Mouse (Mus musculus) ES-E14 (cell line): ENCODE results near the gene Timmdc1. TPM values are rescaled to one million over a fixed set of nuclear protein-coding genes. Genes with fewer than 3 reads are reported as not detected.

Experiments
- DNase-seq: peaks from one replicate; pipeline ENCODE4 v3.0.0-alpha.2; 2013; ENCODE audit warnings: low read depth, low spot score
- H3K27ac ChIP-seq: 2 replicates; pipeline ENCODE4 v1.5.1; 2012; ENCODE audit warnings: low read depth, mild to moderate bottlenecking, low read length, moderate library complexity, mixed read lengths; ENCODE audit not compliant: poor library complexity, insufficient read depth, severe bottlenecking
- H3K36me3 ChIP-seq: 2 replicates; pipeline ENCODE4 v1.6.1; 2012; ENCODE audit warnings: mild to moderate bottlenecking, low read length, moderate library complexity, mixed read lengths; ENCODE audit not compliant: control insufficient read depth, poor library complexity, insufficient read depth, severe bottlenecking
- H3K4me1 ChIP-seq, 2 experiments: fragments of 150-350 bp in 1 of 2; sonication (generic) in 1 of 2; 2 replicates each; pipeline ENCODE4 v1.6.1; 2012; ENCODE audit warnings: low read length in 2 of 2, mild to moderate bottlenecking in 1 of 2, mixed read lengths in 1 of 2; ENCODE audit not compliant: control insufficient read depth in 2 of 2, insufficient read depth in 2 of 2, poor library complexity in 1 of 2
- H3K4me3 ChIP-seq, 2 experiments: fragments of 150-350 bp in 1 of 2; sonication (generic) in 1 of 2; 2 replicates each; pipeline ENCODE4 v1.5.1; 2012; ENCODE audit warnings: low read length in 2 of 2, low read depth in 1 of 2, mild to moderate bottlenecking in 1 of 2, mixed read lengths in 1 of 2; ENCODE audit not compliant: insufficient read depth in 1 of 2, poor library complexity in 1 of 2, severe bottlenecking in 1 of 2
- H3K9ac ChIP-seq: 2 replicates; pipeline ENCODE4 v1.6.1; 2012; ENCODE audit warnings: low read depth, mild to moderate bottlenecking, low read length, mixed read lengths; ENCODE audit not compliant: poor library complexity, insufficient read depth, severe bottlenecking
- H3K9me3 ChIP-seq: fragments of 150-350 bp; sonication (generic); 2 replicates; pipeline ENCODE4 v1.6.1; 2012; ENCODE audit warnings: low read depth, mild to moderate bottlenecking, low read length; ENCODE audit not compliant: control insufficient read depth, insufficient read depth
- CHD2 ChIP-seq: IDR thresholded peaks from 2 replicates; pipeline ENCODE4 v1.6.1; 2014; ENCODE audit warnings: mild to moderate bottlenecking, low read depth, low read length, inconsistent platforms
- HCFC1 ChIP-seq: IDR thresholded peaks from 2 replicates; pipeline ENCODE4 v1.6.1; 2012; ENCODE audit warnings: low read length, inconsistent platforms, borderline replicate concordance; ENCODE audit not compliant: insufficient read depth
- MAFK ChIP-seq: IDR thresholded peaks from 2 replicates; pipeline ENCODE4 v1.6.1; 2014; ENCODE audit warnings: mild to moderate bottlenecking, low read depth, low read length, inconsistent platforms; ENCODE audit not compliant: insufficient read depth
- ZC3H11A ChIP-seq: IDR thresholded peaks from 2 replicates; pipeline ENCODE4 v1.6.1; 2012; ENCODE audit warnings: low read depth, mild to moderate bottlenecking, inconsistent platforms, low read length, borderline replicate concordance
- ZNF384 ChIP-seq: IDR thresholded peaks from 2 replicates; pipeline ENCODE4 v1.6.1; 2012; ENCODE audit warnings: low read depth, low read length, inconsistent platforms
- in situ Hi-C, 2 experiments: fragments of 600-800 bp; cut with MboI; formaldehyde crosslinking; loops; one replicate each; pipeline ENCODE4 v1.15.1; 2025; ENCODE audit warnings: low sequenced_read_pairs in 2 of 2, inconsistent platforms in 1 of 2; ENCODE audit not compliant: unreplicated experiment in 2 of 2
- total RNA-seq: library from RNA; depleted of rRNA; stranded (reverse); fragments of 300-350 nt; gene quantifications from 2 replicates; pipeline ENCODE4 v1.2.3, GENCODE M21; 2012

Gene Timmdc1
- total RNA-seq, 1 experiment, result 26.9 TPM

DNA sequence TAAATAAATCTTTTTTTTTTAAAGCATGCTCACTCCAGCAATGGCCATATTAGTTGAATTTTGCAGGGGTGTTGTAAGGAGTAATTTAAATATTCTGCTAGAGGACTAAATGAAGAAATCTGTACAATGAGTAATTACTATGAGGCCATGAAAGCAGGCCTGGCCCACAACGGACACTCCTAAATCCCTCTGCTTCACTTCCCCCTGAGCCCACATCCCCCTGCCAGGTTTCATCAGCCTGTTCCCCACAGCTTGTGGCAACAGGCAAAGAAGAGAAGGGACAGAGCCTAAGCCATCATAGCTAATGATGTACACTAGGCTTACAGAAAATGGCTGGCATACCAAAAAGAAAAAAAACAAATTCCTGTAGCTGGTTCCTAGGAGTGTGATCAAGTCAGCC lies 25.5 kb upstream of the Timmdc1 start:
- in situ Hi-C loops, result no loop called here
- Histone ChIP-seq H3K9me3 (no peaks in the 10 kb centered on the region), H3K9ac (peak overlapping the region; percentile 86; the same call in 1 of the 2 replicates), H3K27ac (no peak overlapping the region), H3K36me3 (peaks cover 29% of the 10 kb centered on the region), H3K4me3 (peak overlapping the region in 1 of 2 experiments; percentile 89; a peak in 2 of 4 replicates), H3K4me1 (peaks cover 0 to 5% of the 10 kb centered on the region in 2 experiments; a peak in 1 of 4 replicates)
- no peak for DNase-seq
- TF ChIP-seq CHD2, result no peak
- no peak for TF ChIP-seq ZNF384
- no peak for TF ChIP-seq HCFC1
- no peak for TF ChIP-seq MAFK
- no peak for TF ChIP-seq ZC3H11A

DNA sequence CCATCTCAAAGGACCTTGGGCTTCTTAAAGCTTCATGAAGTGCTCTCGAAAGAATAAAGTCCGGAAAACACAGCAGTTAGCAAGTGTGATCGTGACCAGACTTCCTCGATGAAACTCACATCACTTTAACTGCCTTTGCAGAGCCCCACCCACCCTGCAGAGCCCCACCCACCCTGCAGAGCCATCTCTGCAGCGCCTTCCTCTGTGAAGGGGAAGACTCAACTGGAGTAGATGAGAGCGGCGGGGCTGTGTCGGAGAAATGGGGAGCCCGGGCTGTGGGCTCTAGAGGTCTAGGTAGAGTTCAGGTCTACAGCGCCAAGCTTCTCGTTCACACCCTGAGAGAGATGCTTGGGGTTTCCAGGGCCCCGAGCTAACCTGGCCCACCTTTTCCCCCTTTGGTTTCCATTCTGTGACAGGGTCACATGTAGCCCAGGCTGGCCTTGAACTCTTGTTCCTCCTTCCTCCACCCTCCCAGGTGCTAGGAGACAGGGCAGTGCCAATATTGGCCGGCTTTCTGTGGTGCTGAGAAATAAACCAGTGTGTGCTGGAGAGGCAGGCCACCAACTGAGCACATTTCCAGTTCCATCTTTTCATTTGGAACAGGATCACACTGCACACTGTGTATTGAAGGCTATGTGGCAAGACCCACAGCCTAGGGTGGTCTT lies 16.4 kb upstream of the Timmdc1 start:
- TF ChIP-seq CHD2, result no peak
- Histone ChIP-seq H3K36me3 (peaks cover 43% of the 10 kb centered on the region), H3K4me3 (0 out of 4 replicates have a peak overlapping the region, but pooled peaks of 1 of the 2 experiments have one; percentile 8), H3K4me1 (peaks cover 6 to 8% of the 10 kb centered on the region in 2 experiments), H3K9ac (no peak overlapping the region), H3K27ac (peak overlapping the region; percentile 28; the same call in 1 of the 2 replicates), H3K9me3 (no peaks in the 10 kb centered on the region)
- in situ Hi-C loops, result no loop called here
- no peak for DNase-seq

DNA sequence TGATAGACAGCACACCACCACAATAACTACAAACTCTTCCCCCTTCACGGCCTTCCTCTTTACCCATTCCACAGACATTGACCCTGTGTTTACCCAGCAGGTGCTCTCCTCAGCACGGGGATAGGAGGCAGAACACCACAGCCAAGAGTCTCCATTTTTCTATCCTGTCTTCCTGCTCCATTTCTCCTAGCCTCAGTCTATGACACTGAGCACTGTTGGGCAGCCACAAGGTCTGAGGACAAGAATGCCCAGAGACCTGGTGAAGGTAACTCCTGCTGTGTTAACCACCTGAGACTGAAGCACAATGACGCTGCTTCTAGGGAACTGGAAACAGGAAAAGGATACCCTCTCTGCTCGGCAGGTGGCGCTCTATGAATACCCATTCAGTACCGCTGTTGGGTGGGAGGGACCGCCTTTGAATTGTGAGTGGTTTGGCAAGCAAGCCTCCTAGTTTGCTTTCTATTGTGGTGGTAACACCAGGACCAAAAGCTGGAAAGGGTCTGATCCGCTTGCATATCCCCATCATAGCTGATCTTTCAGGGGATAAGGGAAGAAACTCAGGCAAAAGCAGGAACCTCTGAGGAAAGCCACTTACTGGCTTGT lies 14.2 kb upstream of the Timmdc1 start:
- no peak for TF ChIP-seq CHD2
- peak; percentile 50; the same call in 1 of the 2 replicates for TF ChIP-seq ZC3H11A
- TF ChIP-seq HCFC1, result 0 out of 2 replicates have a peak, but pooled peaks have one; percentile 35
- in situ Hi-C loops, result no loop called here
- Histone ChIP-seq H3K36me3 (peaks cover 44% of the 10 kb centered on the region), H3K9ac (no peak overlapping the region), H3K27ac (no peak overlapping the region), H3K4me3 (no peak overlapping the region), H3K4me1 (peaks cover 6 to 8% of the 10 kb centered on the region in 2 experiments), H3K9me3 (no peaks in the 10 kb centered on the region)
- DNase-seq, result peak; percentile 91

DNA sequence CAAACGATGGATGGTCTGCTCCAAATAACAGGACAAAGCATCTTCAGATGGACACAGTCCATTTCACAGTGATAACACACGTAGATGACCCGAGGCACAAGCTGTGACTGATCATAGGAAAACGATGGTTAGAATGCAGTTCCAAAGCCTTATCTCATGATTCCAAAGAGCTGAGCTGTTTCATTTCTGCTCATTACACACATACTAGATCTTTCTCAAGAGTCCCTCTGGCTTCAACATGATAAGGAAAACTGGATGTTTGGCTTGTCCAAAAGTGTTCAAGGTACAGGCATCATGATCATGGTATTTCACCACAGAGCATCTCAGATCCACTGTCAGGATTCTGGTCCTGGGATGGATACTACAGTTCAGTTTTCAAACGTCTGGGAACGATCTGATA lies 3.8 kb upstream of the Timmdc1 start:
- no peak for DNase-seq
- H3K4me1 ChIP-seq, result no peaks in the 10 kb centered on the region
- H3K4me3 ChIP-seq, result no peak overlapping the region
- H3K9me3 ChIP-seq, result no peaks in the 10 kb centered on the region
- no peak overlapping the region for H3K27ac ChIP-seq
- no peak overlapping the region for H3K9ac ChIP-seq
- TF ChIP-seq ZNF384, result no peak
- no peak for TF ChIP-seq CHD2
- TF ChIP-seq MAFK, result no peak
- TF ChIP-seq ZC3H11A, result no peak
- no peak for TF ChIP-seq HCFC1
- peaks cover 30% of the 10 kb centered on the region for H3K36me3 ChIP-seq
- in situ Hi-C loops, result no loop called here
